Mouse (Mus musculus): ENCODE data around the gene Ift22.

DNA sequence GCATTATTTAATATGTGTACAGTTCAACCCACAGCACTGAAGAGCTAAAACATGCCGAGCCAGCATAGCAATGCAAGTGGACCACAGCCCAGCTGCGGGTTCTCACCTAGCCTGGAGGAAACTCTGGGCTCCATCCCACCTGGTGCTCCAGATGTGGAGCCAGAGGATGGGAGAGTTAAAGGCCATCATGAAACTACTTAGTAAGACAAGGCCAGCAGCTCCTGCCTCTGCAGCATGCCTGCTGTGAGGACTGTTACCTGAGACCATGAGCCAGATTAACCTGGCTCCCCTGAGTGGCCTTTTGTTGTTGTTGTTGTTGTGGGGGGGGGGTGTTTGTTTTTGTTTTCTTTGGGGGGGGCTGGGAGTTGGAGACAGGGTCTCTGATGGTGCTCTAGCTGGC lies 35.4 kb downstream of the Ift22 start:
- TF ChIP-seq CTCF (IDR thresholded peaks at IDR 0.05; ENCODE audit: low read depth) (no peak), EP300 (optimal IDR thresholded peaks at IDR 0.05) (no peak)
